Mouse (Mus musculus): ENCODE measurements around the gene Zbtb8b.
"Not testable (repeated sequence)": the region's sequence is repeated elsewhere in the genome, so short reads cannot be mapped to it uniquely, and the experiment has no call there.

Zbtb8b gene

GRCm38 (mm10) chr4:129440340-129441063, at the start of gene Zbtb8b:
TSS of gene Zbtb8b (minus strand) at chr4:129440853.
- peak; percentile 49 for DNase-seq (ENCODE audit: low spot score)

DNA sequence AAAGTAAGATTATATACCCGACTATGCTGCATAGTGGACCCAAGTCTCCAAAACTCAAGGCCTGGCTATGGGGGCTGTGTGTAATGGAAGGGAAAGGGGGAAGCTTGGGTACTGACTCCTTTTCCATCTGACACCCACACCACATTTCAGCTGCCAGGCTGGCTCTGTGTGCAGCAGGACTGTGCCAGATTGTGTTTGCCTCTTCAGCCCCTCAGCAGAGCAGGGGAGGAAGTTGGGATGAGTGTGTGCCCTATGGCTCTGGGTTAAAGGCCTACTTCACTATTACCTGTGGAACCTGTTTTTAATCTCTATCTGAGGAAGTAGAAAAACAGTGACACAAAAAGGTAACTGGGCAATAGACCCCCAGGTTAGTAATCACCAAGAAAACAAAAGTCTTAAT, 40.4 kb upstream of the Zbtb8b start:
- no peak for DNase-seq (ENCODE audit: low spot score)

GRCm38 (mm10) chr4:129479863-129480262, 39.2 kb upstream of the Zbtb8b start:
- no peak for DNase-seq (ENCODE audit: low spot score)

DNA sequence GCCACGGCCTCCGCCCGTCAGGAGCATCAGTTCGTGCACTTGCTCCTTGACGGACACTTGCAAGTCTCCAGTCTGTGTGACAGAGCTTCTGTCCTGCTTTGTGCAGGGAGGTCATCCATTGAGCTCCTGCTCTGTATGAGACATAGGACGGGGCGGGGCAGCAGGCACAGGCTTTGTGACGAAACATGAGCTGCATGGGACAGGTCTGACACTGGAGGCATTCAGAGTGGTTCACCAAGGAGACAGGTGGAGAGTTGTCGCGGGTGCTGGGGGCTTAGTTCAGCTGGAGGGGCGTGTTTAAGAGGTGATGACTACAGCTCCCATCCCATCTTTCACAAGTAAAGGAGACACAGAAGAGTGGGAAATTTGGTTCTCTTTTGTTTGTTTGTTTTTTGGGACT, 35.4 kb upstream of the Zbtb8b start:
- DNase-seq (ENCODE audit: low spot score) = no peak

- DNase-seq (ENCODE audit: low spot score) = no peak
Observed at GRCm38 (mm10) chr4:129464286-129464815, 23.7 kb upstream of the Zbtb8b start.

GRCm38 (mm10) chr4:129463097-129464059, 22.7 kb upstream of the Zbtb8b start:
- no peak for DNase-seq (ENCODE audit: low spot score)

DNA sequence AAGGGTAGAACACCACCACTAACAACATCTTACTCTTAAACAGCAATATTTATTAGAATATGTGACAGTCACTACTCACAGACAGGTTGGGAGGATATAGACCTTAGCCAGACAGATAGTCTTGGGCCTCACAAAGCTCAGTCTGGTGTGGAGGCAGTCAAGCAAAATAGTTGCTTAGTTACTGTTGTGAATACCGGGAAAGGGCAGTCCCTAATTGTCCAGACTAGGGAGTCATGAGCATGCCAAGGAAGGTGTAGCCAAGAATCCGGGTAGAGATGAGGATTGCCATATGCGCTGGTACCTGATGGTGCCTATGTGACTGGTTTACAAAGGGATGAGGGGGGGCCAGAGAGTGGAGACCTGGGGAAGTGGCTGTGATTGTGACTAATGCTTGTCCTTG, 21.5 kb upstream of the Zbtb8b start:
- no peak for DNase-seq (ENCODE audit: low spot score)

GRCm38 (mm10) chr4:129461183-129461960, 20.7 kb upstream of the Zbtb8b start, which contains the start of gene Bsdc1:
TSS of gene Bsdc1 (plus strand) at chr4:129461581.
- peak; percentile 99 for DNase-seq (ENCODE audit: low spot score)

- DNase-seq (ENCODE audit: low spot score) = no peak
Observed at GRCm38 (mm10) chr4:129460827-129461182, 20.2 kb upstream of the Zbtb8b start.

- DNase-seq (ENCODE audit: low spot score) = no peak
Observed at GRCm38 (mm10) chr4:129459726-129460125, 19.1 kb upstream of the Zbtb8b start.

GRCm38 (mm10) chr4:129457311-129457710, 16.7 kb upstream of the Zbtb8b start:
- DNase-seq (ENCODE audit: low spot score) = not testable (repeated sequence)

GRCm38 (mm10) chr4:129456126-129456525, 15.5 kb upstream of the Zbtb8b start:
- DNase-seq (ENCODE audit: low spot score) = no peak

- DNase-seq (ENCODE audit: low spot score) = peak; percentile 71
Observed at GRCm38 (mm10) chr4:129455265-129455664, 14.6 kb upstream of the Zbtb8b start.

- no peak for DNase-seq (ENCODE audit: low spot score)
Observed at GRCm38 (mm10) chr4:129451471-129452169, 11.0 kb upstream of the Zbtb8b start.

DNA sequence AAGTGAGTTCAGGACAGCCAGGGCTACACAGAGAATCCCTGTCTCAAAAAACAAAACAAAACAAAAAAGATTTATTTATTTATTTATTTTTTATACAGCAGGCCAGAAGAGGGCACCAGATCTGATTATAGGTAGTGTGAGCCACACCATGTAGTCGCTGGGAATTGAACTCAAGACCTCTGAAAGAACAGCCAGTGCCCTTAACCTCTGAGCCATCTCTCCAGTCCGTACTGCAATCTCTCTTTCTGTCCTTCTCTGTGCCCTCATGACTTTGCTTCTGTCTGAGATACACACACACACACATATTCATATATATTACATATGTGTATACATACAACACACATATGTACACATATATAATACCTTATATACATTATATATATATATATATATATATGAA, 10.2 kb upstream of the Zbtb8b start:
- DNase-seq (ENCODE audit: low spot score) = no peak

DNA sequence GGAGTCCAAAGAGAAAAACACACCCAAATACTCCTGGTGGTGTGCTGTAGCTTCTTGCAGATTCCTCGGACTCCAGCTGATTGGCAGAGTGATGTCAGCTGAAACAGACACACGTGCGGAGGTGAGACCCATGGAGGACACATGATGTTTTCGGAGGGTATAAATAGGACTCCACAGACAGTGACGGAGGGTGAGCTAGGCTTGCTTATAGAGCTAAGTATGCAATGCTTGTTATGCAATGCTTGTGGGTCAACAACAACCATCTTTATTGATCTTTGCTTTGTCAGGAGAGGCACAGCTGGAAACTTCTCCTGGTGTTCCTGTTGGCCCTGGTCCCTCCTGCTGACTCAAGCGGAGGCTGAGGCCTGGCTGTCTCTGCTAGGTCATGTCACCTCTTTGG, 8.1 kb upstream of the Zbtb8b start:
- DNase-seq (ENCODE audit: low spot score) = no peak

- DNase-seq (ENCODE audit: low spot score) = no peak
Observed at GRCm38 (mm10) chr4:129447778-129448563, 7.3 kb upstream of the Zbtb8b start.

DNA sequence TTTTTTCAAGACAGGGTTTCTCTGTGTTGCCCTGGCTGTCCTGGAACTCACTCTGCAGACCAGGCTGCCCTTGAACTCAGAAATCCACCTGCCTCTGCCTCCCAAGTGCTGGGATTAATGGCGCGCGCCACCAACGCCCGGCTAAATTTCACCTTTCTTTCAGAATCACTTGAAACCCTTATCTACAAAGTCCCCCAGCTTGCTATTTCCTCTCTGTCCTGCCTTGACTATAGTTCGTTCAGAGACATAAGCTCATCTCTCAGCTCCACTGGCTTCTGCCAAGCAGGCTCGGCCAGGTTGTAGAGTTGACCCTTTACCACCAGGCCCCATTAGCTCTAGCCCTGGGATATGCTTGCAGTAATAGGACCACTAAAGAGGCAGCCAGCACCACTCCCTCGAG, 6.7 kb upstream of the Zbtb8b start:
- DNase-seq (ENCODE audit: low spot score) = no peak

GRCm38 (mm10) chr4:129441145-129441544, 492 bp upstream of the Zbtb8b start:
- DNase-seq (ENCODE audit: low spot score) = no peak

- DNase-seq (ENCODE audit: low spot score) = no peak
Observed at GRCm38 (mm10) chr4:129418321-129418720, 22.3 kb downstream of the Zbtb8b start.

DNA sequence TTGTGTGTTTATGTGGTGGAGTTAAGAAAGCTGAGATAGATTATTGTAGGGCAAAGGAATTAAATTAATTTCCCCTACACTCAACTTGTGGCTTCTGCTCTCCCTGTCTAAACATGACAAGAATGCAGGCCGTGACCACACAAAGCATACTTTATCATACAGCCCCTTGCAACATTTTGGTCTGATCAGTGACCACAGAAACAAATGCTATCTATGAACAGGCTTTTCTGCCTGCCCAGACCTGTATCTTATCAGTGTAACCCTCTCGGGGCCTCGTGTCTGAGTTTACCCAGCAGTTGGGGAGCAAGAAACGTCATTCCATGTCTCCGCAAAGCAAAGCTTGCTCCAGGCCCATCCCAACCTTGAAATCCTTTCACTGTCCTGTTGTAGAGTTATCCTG, 24.2 kb downstream of the Zbtb8b start:
- no peak for DNase-seq (ENCODE audit: low spot score)
